Mouse (Mus musculus): ENCODE data around the gene Gamt.
A peak's percentile ranks its signal among the peaks of the same experiment; 100 is the strongest.
"Not testable (repeated sequence)": the region's sequence is repeated elsewhere in the genome, so short reads cannot be mapped to it uniquely, and the experiment has no call there.

Gamt gene

GRCm38 (mm10) chr10:80227877-80228775, 32.7 kb downstream of the Gamt start:
- DNase-seq (ENCODE audit: low read depth, low spot score) = no peak

GRCm38 (mm10) chr10:80227166-80227539, 33.7 kb downstream of the Gamt start:
- DNase-seq (ENCODE audit: low read depth, low spot score) = no peak

GRCm38 (mm10) chr10:80226416-80227165, 34.2 kb downstream of the Gamt start, which contains the start of gene Mum1:
Gene Mum1, plus strand, starts transcription at chr10:80226434.
- DNase-seq (ENCODE audit: low read depth, low spot score) = peak; percentile 99

- DNase-seq (ENCODE audit: low read depth, low spot score) = no peak
These were observed 34.8 kb downstream of the Gamt start for GRCm38 (mm10) chr10:80226071-80226415.

- peak; percentile 46 for DNase-seq (ENCODE audit: low read depth, low spot score)
These were observed 37.7 kb downstream of the Gamt start for GRCm38 (mm10) chr10:80223137-80223536.

- peak; percentile 88 for DNase-seq (ENCODE audit: low read depth, low spot score)
These were observed 40.1 kb downstream of the Gamt start for GRCm38 (mm10) chr10:80220676-80221075.

GRCm38 (mm10) chr10:80215048-80215772, 45.6 kb downstream of the Gamt start:
- no peak for DNase-seq (ENCODE audit: low read depth, low spot score)

- not testable (repeated sequence) for DNase-seq (ENCODE audit: low read depth, low spot score)
These were observed 49.2 kb downstream of the Gamt start for GRCm38 (mm10) chr10:80211547-80212103.

- DNase-seq (ENCODE audit: low read depth, low spot score) = no peak
These were observed 51.9 kb downstream of the Gamt start for GRCm38 (mm10) chr10:80208841-80209371.

GRCm38 (mm10) chr10:80208248-80208647, 52.6 kb downstream of the Gamt start:
- no peak for DNase-seq (ENCODE audit: low read depth, low spot score)
